Mouse (Mus musculus): ENCODE measurements at regions not wholly inside any gene's neighbourhood (a gene's known extent, or its start where the extent isn't known, plus 50 kb on each side); places are given as distances from the start of the nearest gene placed in this dataset.

DNA sequence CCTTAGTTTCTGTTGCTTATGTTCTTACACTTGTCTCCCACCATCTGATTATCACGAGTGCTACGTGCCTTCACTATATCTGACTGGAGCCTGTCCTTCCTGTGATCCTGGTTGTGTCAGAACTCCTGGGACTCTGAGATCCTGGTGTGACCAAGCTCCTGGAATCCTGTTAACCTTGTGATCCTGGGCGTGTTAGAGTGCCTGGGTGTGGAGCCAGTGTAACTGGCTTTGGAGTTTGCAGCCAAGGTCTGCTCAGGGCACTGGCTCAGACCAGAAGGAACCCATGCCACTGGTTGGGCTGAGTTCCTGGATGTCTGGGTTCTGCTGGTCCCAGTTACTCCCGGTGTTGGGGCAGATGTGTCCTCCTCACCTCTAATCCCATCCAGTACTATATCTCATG, 74.0 kb upstream of the Ccn6 start:
- TF ChIP-seq GATA1 (IDR thresholded peaks at IDR 0.05; ENCODE audit: borderline replicate concordance, low read length), result no peak
- no peak for TF ChIP-seq FLI1 (IDR thresholded peaks at IDR 0.05; ENCODE audit: low read length)
